Mouse (Mus musculus) stomach, embryonic 14.5 days (tissue): ENCODE measurements around the gene Mon2. TPM values are rescaled to one million over a fixed set of nuclear protein-coding genes. Genes with fewer than 3 reads are reported as not detected.

Experiments
- ATAC-seq: fragments of 200-750 bp; cut with Nextera tagmentation; 2 replicates; pipeline ENCODE4 v1.8.0; 2017; ENCODE audit warnings: low read depth, moderate TSS enrichment; ENCODE audit not compliant: insufficient number of reproducible peaks, insufficient read depth, low FRiP score
- H3K27ac ChIP-seq: fragments of 300-500 bp; sonication (generic); 2 replicates; pipeline ENCODE4 v1.5.1; 2014; ENCODE audit warnings: mild to moderate bottlenecking, low read length, moderate library complexity, mixed read lengths
- H3K27me3 ChIP-seq: fragments of 300-500 bp; sonication (generic); 2 replicates; pipeline ENCODE4 v1.6.1; 2014; ENCODE audit warnings: low read length, control low read depth, mixed read lengths; ENCODE audit not compliant: control insufficient read depth, insufficient read depth
- H3K36me3 ChIP-seq: fragments of 300-500 bp; sonication (generic); 2 replicates; pipeline ENCODE4 v1.6.1; 2014; ENCODE audit warnings: mild to moderate bottlenecking, control low read depth, low read length, moderate library complexity, mixed read lengths; ENCODE audit not compliant: control insufficient read depth, insufficient read depth
- H3K4me1 ChIP-seq: fragments of 300-500 bp; sonication (generic); 2 replicates; pipeline ENCODE4 v1.6.1; 2014; ENCODE audit warnings: low read length, control low read depth, mixed read lengths; ENCODE audit not compliant: control insufficient read depth, insufficient read depth
- H3K4me2 ChIP-seq: fragments of 300-500 bp; sonication (generic); replicated peaks from 2 replicates; pipeline ENCODE4 v1.6.1; 2014; ENCODE audit warnings: low read depth, low read length, control low read depth
- H3K4me3 ChIP-seq: fragments of 300-500 bp; sonication (generic); 2 replicates; pipeline ENCODE4 v1.5.1; 2014; ENCODE audit warnings: low read depth, low read length, control low read depth
- H3K9ac ChIP-seq: fragments of 300-500 bp; sonication (generic); replicated peaks from 2 replicates; pipeline ENCODE4 v1.6.1; 2014; ENCODE audit warnings: low read depth, mild to moderate bottlenecking, control low read depth, low read length, moderate library complexity, mixed read lengths
- H3K9me3 ChIP-seq: fragments of 300-500 bp; sonication (generic); 2 replicates; pipeline ENCODE4 v1.6.1; 2016; ENCODE audit warnings: low read depth, low read length, control low read depth; ENCODE audit not compliant: control insufficient read depth
- WGBS: fragments of 180-500 bp; shearing (Covaris S2); extraction: QIAGEN DNeasy Blood & Tissue Kit; methylation state at CpG from one replicate; pipeline ENCODE4 v1.1.7; 2014; 5-methylcytosine and 5-hydroxymethylcytosine counted together
- polyA plus RNA-seq: library from polyadenylated mRNA; unstranded; fragments of >200 nt; fragmentation: Nextera tagmentation; extraction: Ambion mirVana; gene quantifications from 2 replicates; pipeline ENCODE4 v1.2.1, GENCODE M21; 2014

Mon2 gene
- polyA plus RNA-seq, 1 experiment from 2014 or later, result 34.0 TPM

DNA sequence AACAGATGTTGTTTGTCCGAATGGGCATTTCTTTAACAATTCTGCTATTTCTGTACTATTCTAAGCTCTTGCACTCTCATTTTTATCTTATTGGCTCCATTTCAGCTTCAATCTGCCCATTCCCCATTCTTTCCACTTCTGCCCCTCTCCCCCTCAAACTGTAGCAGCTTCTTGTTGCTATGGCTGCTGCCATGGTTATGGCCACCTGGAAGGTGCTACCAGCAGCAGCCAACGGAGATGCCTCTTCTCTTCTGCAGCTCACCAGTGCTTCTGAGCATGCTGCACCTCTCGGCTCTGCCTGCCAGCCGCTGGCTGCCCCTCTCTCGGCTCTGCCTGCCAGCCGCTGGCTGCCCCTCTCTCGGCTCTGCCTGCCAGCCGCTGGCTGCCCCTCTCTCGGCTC, 8.0 kb upstream of the Mon2 start:
- Histone ChIP-seq H3K9me3 (no peaks in the 10 kb centered on the region), H3K4me2 (no peak overlapping the region), H3K27ac (no peak overlapping the region), H3K4me3 (no peak overlapping the region), H3K27me3 (no peaks in the 10 kb centered on the region), H3K9ac (no peak overlapping the region), H3K4me1 (peaks cover 4% of the 10 kb centered on the region; the same call in 1 of the 2 replicates), H3K36me3 (no peaks in the 10 kb centered on the region)
- 57% methylated on average over 9 of the region's 9 CpGs for WGBS
- ATAC-seq, result no peak

DNA sequence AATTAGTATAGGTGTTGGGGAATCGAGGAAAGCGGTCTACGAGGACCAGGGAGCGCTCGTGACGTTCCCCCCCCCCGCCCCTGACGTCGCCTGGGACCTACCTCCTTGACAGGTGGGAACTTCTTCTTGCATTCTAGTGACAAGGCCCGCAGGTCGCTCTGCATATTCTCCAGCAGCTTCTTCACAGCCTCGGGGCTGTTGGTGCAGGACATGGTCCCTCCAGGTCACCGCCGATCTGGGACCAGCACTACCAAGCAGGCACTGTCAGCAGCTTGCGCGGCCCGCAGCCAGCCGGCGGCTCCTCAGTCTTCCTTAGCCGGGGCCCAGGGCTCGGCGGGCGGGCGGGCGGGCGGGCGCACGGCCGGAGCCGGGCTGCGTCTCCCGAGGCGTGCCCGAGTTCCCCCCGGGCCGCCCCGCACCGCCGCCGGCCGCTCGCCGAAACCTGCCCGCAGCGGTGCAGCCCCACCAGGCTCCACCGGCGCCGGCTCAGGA, 508 bp downstream of the Mon2 start:
- ATAC-seq, result peak; percentile 63
- Histone ChIP-seq H3K9me3 (no peaks in the 10 kb centered on the region), H3K4me3 (peak overlapping the region; percentile 92), H3K36me3 (no peaks in the 10 kb centered on the region), H3K9ac (peak overlapping the region; percentile 91), H3K4me1 (peaks cover 8% of the 10 kb centered on the region; the same call in 1 of the 2 replicates), H3K27ac (peak overlapping the region; percentile 61; the same call in 1 of the 2 replicates), H3K4me2 (peak overlapping the region; percentile 78), H3K27me3 (no peaks in the 10 kb centered on the region)
- WGBS, result 1% methylated on average over 43 of the region's 48 CpGs

DNA sequence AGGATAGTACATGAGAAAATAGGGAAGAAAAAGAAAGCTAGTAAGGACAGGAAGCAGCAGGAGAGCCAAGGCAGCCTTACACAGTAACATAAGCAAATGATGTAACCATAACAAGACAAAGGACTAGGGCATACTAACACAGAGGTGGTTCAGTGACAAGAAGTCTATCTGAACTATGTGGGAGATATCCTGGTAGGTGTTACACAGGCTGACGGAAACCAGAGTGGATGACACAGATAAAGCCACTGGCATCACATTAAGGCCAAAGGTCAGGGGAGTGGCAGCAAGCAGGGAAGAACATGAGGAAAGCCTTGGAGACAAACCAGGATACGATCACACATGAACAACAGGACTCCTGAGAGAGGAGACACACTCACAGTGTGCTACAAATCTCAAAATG, 4.3 kb downstream of the Mon2 start:
- H3K9ac ChIP-seq, result no peak overlapping the region
- ATAC-seq, result no peak

DNA sequence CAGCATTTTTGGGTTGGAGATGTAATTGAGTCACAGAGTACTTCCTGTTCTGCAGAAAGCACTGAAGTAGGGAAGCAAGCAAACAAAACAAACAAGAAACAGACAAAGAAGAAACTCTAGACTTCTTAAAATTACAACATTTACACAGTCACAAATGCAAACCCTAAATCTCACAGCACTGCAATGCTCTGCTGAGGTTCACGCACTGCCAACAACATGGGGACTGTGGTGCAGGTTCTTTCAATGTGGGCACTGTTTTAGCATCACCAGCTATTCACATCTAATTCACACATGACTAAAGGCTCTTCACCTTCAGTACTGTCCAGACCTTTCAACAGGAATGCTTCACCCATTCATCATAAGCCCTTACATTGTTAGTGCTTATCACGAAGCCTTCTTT, 13.3 kb downstream of the Mon2 start:
- 88% methylated on average over 2 of the region's 2 CpGs for WGBS
- ATAC-seq, result no peak
- no peaks in the 10 kb centered on the region; the same call in 1 of the 2 replicates for H3K36me3 ChIP-seq
- H3K4me3 ChIP-seq, result no peak overlapping the region
- no peak overlapping the region for H3K27ac ChIP-seq
- H3K4me2 ChIP-seq, result no peak overlapping the region
- no peaks in the 10 kb centered on the region for H3K27me3 ChIP-seq
- H3K9ac ChIP-seq, result no peak overlapping the region
- H3K9me3 ChIP-seq, result no peaks in the 10 kb centered on the region
- H3K4me1 ChIP-seq, result no peaks in the 10 kb centered on the region

More for the DNA sequence above, 4.3 kb downstream of the Mon2 start:
- Histone ChIP-seq H3K27me3 (no peaks in the 10 kb centered on the region), H3K4me3 (no peak overlapping the region), H3K4me1 (peaks cover 8% of the 10 kb centered on the region; the same call in 1 of the 2 replicates), H3K9me3 (no peaks in the 10 kb centered on the region), H3K27ac (no peak overlapping the region), H3K36me3 (no peaks in the 10 kb centered on the region; the same call in 1 of the 2 replicates), H3K4me2 (no peak overlapping the region)
- WGBS, result 81% methylated on average over 2 of the region's 2 CpGs

DNA sequence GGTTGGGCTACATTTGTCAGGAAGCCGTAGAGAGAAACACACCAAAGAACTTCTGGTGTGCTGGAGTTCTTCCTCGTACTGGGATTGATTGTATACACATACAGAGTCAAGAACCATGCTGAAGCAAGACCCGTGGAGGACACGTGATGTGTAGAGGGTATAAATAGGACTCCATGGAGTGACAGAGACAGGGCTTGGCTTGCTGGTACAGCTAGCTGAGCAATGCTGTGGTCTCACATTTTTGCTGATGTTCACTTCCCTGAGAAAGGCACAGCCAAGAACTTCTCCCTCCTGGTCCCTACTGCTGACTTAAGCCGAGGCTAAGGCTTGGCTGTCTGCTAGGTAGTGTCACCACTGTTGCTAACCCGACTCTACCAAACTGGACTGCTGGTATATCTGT, 15.5 kb downstream of the Mon2 start:
- H3K4me2 ChIP-seq, result no peak overlapping the region
- H3K4me3 ChIP-seq, result no peak overlapping the region
- H3K9me3 ChIP-seq, result no peaks in the 10 kb centered on the region
- no peak overlapping the region for H3K27ac ChIP-seq
- no peaks in the 10 kb centered on the region for H3K27me3 ChIP-seq
- no peak for ATAC-seq
- H3K9ac ChIP-seq, result no peak overlapping the region
- no peaks in the 10 kb centered on the region; the same call in 1 of the 2 replicates for H3K36me3 ChIP-seq
- 89% methylated on average over 6 of the region's 6 CpGs for WGBS
- H3K4me1 ChIP-seq, result no peaks in the 10 kb centered on the region

DNA sequence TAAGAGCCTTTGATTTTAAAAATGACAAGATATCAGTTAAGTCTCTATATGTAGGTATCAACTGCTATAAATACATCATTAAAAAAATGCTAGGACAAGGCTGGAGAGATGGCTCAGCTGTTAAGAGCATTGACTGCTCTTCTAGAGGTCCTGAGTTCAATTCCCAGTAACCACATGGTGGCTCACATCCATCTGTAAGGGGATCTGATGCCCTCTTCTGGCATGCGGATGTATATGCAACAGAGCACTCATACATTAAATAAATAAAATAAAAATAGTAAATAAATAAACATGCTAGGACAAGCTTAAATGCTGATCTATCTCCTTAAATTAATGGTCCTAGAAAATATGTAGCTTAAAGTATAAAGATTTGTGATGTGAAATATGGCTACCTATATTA, 19.2 kb downstream of the Mon2 start:
- ATAC-seq, result no peak
- WGBS, result 91% methylated on average over 1 of the region's 1 CpGs
- no peaks in the 10 kb centered on the region; the same call in 1 of the 2 replicates for H3K36me3 ChIP-seq

DNA sequence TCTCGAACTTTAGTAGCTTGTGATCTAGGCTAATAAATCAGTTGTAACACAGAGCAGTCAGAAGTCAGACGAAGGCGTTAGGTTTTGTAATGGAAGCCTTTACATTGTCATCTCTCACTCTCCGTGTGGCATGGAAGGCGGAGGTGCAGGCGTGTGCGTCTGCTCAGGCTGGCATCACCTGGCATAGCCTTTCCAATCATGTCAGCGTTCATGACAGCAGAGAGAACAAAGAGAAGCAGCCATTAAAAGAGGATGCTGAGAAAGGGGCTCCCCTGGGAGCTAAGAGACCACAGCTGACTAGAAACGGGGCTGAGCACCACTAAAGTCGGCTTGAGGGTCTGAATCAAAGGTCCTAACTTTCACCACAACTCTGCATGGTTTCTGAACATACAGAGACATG, 19.8 kb downstream of the Mon2 start:
- 90% methylated on average over 10 of the region's 10 CpGs for WGBS
- no peaks in the 10 kb centered on the region for H3K27me3 ChIP-seq
- ATAC-seq, result no peak
- H3K4me3 ChIP-seq, result no peak overlapping the region
- no peak overlapping the region for H3K4me2 ChIP-seq
- H3K9me3 ChIP-seq, result no peaks in the 10 kb centered on the region
- no peaks in the 10 kb centered on the region; the same call in 1 of the 2 replicates for H3K36me3 ChIP-seq
- no peak overlapping the region for H3K9ac ChIP-seq
- no peaks in the 10 kb centered on the region for H3K4me1 ChIP-seq
- H3K27ac ChIP-seq, result no peak overlapping the region

More for the DNA sequence above, 19.2 kb downstream of the Mon2 start:
- H3K27me3 ChIP-seq, result no peaks in the 10 kb centered on the region
- no peak overlapping the region for H3K9ac ChIP-seq
- no peak overlapping the region for H3K27ac ChIP-seq
- H3K9me3 ChIP-seq, result no peaks in the 10 kb centered on the region
- H3K4me3 ChIP-seq, result no peak overlapping the region
- no peaks in the 10 kb centered on the region for H3K4me1 ChIP-seq
- no peak overlapping the region for H3K4me2 ChIP-seq

DNA sequence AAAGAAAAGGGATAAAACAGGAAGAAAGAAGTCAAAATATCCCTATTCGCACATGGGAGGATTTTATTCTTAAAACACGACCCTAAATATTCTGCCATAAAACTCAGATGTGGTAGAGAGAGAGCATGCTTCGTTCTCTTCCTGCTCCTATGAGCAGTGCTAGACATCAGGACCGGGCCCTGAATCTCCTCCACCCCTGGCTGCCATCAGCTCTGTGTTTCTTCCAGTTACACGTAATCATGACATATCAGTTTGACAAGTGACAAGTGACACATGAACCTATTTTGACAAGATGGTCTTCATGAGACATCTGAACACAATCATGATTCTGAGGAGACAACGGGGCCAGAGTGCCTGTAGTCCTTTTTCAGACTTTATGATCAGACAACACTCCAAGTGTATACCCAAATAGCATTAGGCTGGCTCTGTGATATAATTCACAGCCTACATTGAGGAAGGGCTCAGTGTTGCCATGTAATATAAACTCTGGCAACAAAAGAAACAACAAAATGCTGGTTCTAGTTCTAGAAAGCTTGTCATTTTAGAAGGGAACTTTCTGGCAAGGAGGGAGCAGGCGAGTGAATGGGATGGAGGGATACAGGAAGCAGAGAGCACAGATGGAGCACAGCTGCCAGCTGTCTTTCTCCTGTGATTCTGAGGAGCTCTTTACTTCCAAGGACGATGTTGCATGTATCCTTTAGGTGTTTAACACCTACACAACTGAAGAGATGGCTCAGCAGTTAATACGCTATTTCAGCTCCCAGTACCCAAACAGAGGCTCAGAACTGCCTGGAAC, 20.9 kb downstream of the Mon2 start:
- H3K4me3 ChIP-seq, result no peak overlapping the region
- H3K27me3 ChIP-seq, result no peaks in the 10 kb centered on the region
- peaks cover 4% of the 10 kb centered on the region for H3K36me3 ChIP-seq
- WGBS, result 77% methylated on average over 9 of the region's 9 CpGs
- H3K4me2 ChIP-seq, result no peak overlapping the region
- no peaks in the 10 kb centered on the region for H3K4me1 ChIP-seq
- no peak overlapping the region for H3K9ac ChIP-seq
- H3K9me3 ChIP-seq, result no peaks in the 10 kb centered on the region
- no peak for ATAC-seq
- H3K27ac ChIP-seq, result no peak overlapping the region
